Mouse (Mus musculus): Measurements from ENCODE around the gene Srsf2. TPM values are rescaled to one million over a fixed set of nuclear protein-coding genes. Genes with fewer than 3 reads are reported as not detected.

Srsf2 gene
- polyA plus RNA-seq, 1 experiment from 2014 or later: 403 TPM

DNA sequence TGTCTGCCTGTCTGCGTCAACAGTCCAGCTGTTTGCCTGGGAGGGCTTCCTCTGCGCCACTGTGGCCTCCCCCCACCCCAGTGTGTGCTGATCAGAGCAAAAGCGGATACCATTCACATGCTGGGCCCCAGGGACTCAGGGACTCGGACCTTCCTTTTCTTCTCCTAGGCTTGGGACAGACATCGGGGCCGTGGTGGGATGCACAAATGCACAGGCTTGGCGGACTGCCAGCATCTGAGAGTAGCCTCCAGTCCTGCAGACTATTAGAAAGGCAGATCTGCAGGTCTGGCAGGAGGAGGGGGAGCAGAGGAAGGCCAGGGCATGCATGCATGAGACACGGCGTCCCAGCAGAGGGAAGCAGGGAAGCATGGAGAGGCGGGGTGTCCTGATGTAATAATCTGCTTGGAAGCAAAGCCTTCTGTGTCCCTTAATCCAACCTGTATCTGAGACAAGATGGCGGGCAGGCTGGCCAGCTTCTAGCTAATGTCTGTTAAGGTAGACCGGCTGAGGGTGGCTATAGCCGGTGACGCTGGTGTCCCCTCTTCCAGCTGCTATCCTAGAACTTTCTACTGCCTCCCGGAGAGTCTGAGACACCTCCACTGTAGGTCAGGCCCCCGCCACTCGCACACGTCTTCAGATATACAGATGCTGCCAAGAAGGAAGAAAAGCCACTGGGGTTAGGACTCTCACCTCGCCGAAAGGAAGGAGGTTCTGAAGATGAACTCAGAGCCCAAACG, 39.9 kb downstream of the Srsf2 start:
- ATAC-seq (ENCODE audit: low FRiP score, low TSS enrichment): no peak
- Histone ChIP-seq H3K4me2 (replicated peaks; ENCODE audit: low read depth) (no peak overlapping the region), H3K27me3 (ENCODE audit: control insufficient read depth, insufficient read depth, low read length) (no peaks in the 10 kb centered on the region), H3K9me3 (ENCODE audit: control insufficient read depth, low read length) (no peaks in the 10 kb centered on the region), H3K4me3 (ENCODE audit: low read depth, low read length) (no peak overlapping the region), H3K9ac (ENCODE audit: low read length) (no peak overlapping the region), H3K27ac (replicated peaks) (no peak overlapping the region; the same call in 1 of the 2 replicates), H3K4me1 (replicated peaks; ENCODE audit: control insufficient read depth, insufficient read depth) (peaks cover 12% of the 10 kb centered on the region), H3K36me3 (ENCODE audit: control insufficient read depth, insufficient read depth, low read length) (no peaks in the 10 kb centered on the region)
- 59% methylated on average over 21 of the region's 21 CpGs for WGBS
- TF ChIP-seq CTCF (IDR thresholded peaks at IDR 0.05; ENCODE audit: low read depth) (peak; percentile 38), EP300 (optimal IDR thresholded peaks at IDR 0.05) (no peak)
- no peak for DNase-seq (ENCODE audit: low spot score)

DNA sequence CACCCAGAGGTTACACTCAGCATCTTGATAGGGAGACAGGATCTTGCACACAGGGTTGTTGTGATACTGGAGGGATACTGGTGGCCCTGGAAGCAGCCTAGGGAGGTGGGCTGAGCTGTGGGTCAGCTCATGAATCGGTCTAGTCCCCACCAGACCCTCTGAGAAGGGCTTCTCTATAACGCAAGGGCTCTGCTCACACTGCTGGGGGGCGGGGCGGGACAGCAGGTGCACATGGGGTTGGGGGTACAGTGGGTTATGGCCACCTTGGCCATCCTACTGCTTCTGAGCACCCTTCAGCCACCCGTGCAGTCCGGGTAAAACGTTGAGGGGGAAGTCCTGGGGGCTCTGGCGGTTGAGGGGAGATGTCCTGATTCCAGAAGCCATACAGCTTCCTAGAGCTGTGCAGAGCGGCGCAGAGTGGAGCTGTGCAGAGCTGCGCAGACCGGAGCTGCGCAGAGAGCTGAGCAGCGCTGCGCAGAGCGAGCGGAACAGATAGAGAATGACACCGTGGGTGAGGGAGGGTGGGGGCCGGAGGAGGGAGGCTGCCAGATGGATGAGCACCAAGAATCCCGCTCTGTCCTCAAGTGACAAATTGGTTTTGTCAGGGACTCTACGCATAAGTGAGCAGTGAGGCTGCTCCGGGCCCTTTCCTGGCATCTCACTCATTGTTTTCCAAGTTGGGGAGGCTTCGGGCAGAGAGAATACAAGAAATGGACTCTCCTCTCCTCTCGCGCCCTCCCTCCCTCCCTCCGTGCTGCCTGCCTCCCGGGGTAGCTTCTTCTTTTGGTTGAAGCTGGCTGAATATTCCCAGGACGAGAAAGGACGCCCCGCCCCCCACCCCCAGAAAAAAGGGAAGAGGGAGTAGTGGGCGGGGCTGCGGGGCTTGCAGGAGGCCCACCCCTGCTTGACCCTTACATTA, 41.7 kb downstream of the Srsf2 start:
- no peaks in the 10 kb centered on the region for H3K27me3 ChIP-seq (ENCODE audit: control insufficient read depth, insufficient read depth, low read length)
- H3K4me2 ChIP-seq (replicated peaks; ENCODE audit: low read depth): peak overlapping the region; percentile 54
- H3K36me3 ChIP-seq (ENCODE audit: control insufficient read depth, insufficient read depth, low read length): no peaks in the 10 kb centered on the region
- 12% methylated on average over 26 of the region's 32 CpGs for WGBS
- TF ChIP-seq CTCF (IDR thresholded peaks at IDR 0.05; ENCODE audit: low read depth) (peak; percentile 23; the same call in 1 of the 2 replicates), EP300 (optimal IDR thresholded peaks at IDR 0.05) (no peak)
- no peaks in the 10 kb centered on the region for H3K9me3 ChIP-seq (ENCODE audit: control insufficient read depth, low read length)
- DNase-seq (ENCODE audit: low spot score) (peak; percentile 56), ATAC-seq (ENCODE audit: low FRiP score, low TSS enrichment) (peak; percentile 74)
- no peak overlapping the region for H3K9ac ChIP-seq (ENCODE audit: low read length)
- peak overlapping the region; percentile 77 for H3K27ac ChIP-seq (replicated peaks)
- peak overlapping the region; percentile 27 for H3K4me3 ChIP-seq (ENCODE audit: low read depth, low read length)
- peaks cover 12% of the 10 kb centered on the region for H3K4me1 ChIP-seq (replicated peaks; ENCODE audit: control insufficient read depth, insufficient read depth)

DNA sequence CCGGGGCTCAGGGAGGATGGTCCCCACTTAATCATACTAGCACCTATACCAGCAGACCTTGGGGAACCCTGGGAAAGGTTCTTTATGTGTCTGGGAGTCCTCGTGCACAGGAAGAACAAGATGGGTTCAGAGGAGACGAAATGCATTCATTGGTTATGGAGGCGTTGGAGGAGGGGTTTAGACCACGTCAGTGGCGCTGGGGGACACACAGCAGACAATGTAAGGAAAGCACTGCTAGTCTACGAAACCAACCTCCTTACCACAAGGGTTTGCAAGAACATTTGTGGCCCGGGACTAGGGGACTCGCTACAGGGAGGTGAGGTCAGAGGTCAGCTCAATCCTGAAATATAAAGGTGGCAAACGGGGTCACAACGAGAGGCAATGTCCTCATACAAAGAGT, 42.4 kb downstream of the Srsf2 start:
- Histone ChIP-seq H3K9me3 (ENCODE audit: control insufficient read depth, low read length) (no peaks in the 10 kb centered on the region), H3K27me3 (ENCODE audit: control insufficient read depth, insufficient read depth, low read length) (no peaks in the 10 kb centered on the region), H3K4me1 (replicated peaks; ENCODE audit: control insufficient read depth, insufficient read depth) (peaks cover 12% of the 10 kb centered on the region), H3K4me3 (ENCODE audit: low read depth, low read length) (no peak overlapping the region), H3K9ac (ENCODE audit: low read length) (no peak overlapping the region), H3K36me3 (ENCODE audit: control insufficient read depth, insufficient read depth, low read length) (no peaks in the 10 kb centered on the region), H3K4me2 (replicated peaks; ENCODE audit: low read depth) (no peak overlapping the region), H3K27ac (replicated peaks) (no peak overlapping the region)
- 81% methylated on average over 11 of the region's 11 CpGs for WGBS
- ATAC-seq (ENCODE audit: low FRiP score, low TSS enrichment) (no peak), DNase-seq (ENCODE audit: low spot score) (no peak)
- TF ChIP-seq CTCF (IDR thresholded peaks at IDR 0.05; ENCODE audit: low read depth) (no peak), EP300 (optimal IDR thresholded peaks at IDR 0.05) (no peak)

DNA sequence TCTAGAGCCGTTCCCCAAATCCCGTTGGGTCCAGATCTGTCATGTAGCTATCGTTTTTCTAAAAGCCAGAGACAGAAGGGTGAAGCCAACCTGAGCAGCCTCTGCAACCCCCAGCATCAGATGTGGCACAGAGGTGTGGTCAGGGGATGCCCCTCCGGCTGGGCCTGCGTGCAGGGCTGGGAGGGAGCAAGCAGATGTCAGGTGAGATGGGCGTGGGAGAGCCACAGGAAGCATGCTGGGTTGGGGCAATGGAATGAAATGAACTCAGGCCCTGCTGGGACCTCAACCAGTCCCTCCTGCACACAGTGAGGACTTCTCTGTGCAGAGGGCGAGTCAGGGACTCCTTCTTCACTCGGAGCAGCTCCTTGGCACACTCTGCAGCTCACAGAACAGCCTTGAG, 43.4 kb downstream of the Srsf2 start:
- H3K36me3 ChIP-seq (ENCODE audit: control insufficient read depth, insufficient read depth, low read length): no peaks in the 10 kb centered on the region
- no peak overlapping the region for H3K4me2 ChIP-seq (replicated peaks; ENCODE audit: low read depth)
- DNase-seq (ENCODE audit: low spot score): no peak
- H3K4me1 ChIP-seq (replicated peaks; ENCODE audit: control insufficient read depth, insufficient read depth): peaks cover 8% of the 10 kb centered on the region
- no peak for ATAC-seq (ENCODE audit: low FRiP score, low TSS enrichment)
- no peaks in the 10 kb centered on the region for H3K27me3 ChIP-seq (ENCODE audit: control insufficient read depth, insufficient read depth, low read length)
- no peak overlapping the region for H3K27ac ChIP-seq (replicated peaks)
- H3K9ac ChIP-seq (ENCODE audit: low read length): no peak overlapping the region
- no peaks in the 10 kb centered on the region for H3K9me3 ChIP-seq (ENCODE audit: control insufficient read depth, low read length)
- 76% methylated on average over 8 of the region's 8 CpGs for WGBS
- TF ChIP-seq EP300 (optimal IDR thresholded peaks at IDR 0.05): no peak
- no peak for TF ChIP-seq CTCF (IDR thresholded peaks at IDR 0.05; ENCODE audit: low read depth)
- no peak overlapping the region for H3K4me3 ChIP-seq (ENCODE audit: low read depth, low read length)

DNA sequence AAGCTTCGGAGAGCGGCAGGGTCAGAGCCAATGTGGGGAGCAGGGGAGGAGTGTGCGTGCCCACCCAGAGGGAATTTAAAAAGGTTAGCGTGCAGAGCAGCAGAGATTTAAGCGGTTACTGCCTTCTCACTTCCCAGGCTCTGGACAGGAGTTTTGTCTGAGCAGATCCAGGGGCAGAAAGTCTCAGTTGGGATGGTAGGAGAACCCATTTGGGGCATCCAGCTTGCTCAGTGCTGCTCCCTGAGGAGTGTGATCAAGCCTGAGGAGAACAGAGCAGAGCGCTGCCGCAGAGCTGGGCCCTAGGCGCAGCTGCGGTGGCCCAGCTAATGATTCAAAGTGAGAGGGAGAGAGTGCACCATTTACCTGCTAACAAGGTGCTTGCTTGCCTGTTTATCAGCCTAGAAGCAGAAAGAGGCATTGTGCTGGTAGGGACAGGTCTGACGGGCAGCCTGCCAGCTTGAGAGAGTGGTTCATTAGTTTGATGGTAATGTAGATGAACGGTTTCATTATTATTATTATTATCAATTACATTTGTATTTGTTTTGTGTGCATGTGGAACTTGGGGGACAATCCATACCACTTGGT, 44.0 kb downstream of the Srsf2 start:
- Histone ChIP-seq H3K4me2 (replicated peaks; ENCODE audit: low read depth) (no peak overlapping the region), H3K9me3 (ENCODE audit: control insufficient read depth, low read length) (no peaks in the 10 kb centered on the region), H3K4me3 (ENCODE audit: low read depth, low read length) (no peak overlapping the region), H3K27me3 (ENCODE audit: control insufficient read depth, insufficient read depth, low read length) (no peaks in the 10 kb centered on the region), H3K36me3 (ENCODE audit: control insufficient read depth, insufficient read depth, low read length) (no peaks in the 10 kb centered on the region), H3K4me1 (replicated peaks; ENCODE audit: control insufficient read depth, insufficient read depth) (peaks cover 8% of the 10 kb centered on the region), H3K9ac (ENCODE audit: low read length) (no peak overlapping the region), H3K27ac (replicated peaks) (no peak overlapping the region)
- DNase-seq (ENCODE audit: low spot score): no peak
- 78% methylated on average over 11 of the region's 11 CpGs for WGBS
- TF ChIP-seq CTCF (IDR thresholded peaks at IDR 0.05; ENCODE audit: low read depth): no peak
- TF ChIP-seq EP300 (optimal IDR thresholded peaks at IDR 0.05): no peak
- no peak for ATAC-seq (ENCODE audit: low FRiP score, low TSS enrichment)
